Mouse (Mus musculus): ENCODE results near the gene Abcc4. TPM values are rescaled to one million over a fixed set of nuclear protein-coding genes. Genes with fewer than 3 reads are reported as not detected.

Gene Abcc4
- total RNA-seq, 2 experiments from 2014 or later, result 9.5 to 11.0 TPM

GRCm38 (mm10) chr14:118708126-118708525 lies 2.1 kb upstream of the Abcc4 start:
- intact Hi-C loops (cut with DNase I), result loop anchor here (5.0 kb wide), 1 partner anchor 59 kb away; no protein-coding TSS in a partner anchor
- no peak overlapping the region for H3K27ac ChIP-seq
- TF ChIP-seq CTCF (IDR thresholded peaks at IDR 0.05), result no peak
- no peak for DNase-seq (ENCODE audit: extremely low spot score in 1 of 2, low spot score in 2 of 2)
- no peak overlapping the region for H3K4me3 ChIP-seq

- Histone ChIP-seq H3K27ac (no peak overlapping the region), H3K4me3 (no peak overlapping the region; the same call in 1 of the 2 replicates)
- no peak for DNase-seq (ENCODE audit: extremely low spot score in 1 of 2, low spot score in 2 of 2)
- TF ChIP-seq CTCF (IDR thresholded peaks at IDR 0.05), result no peak
- intact Hi-C loops (cut with DNase I), result loop anchor here (5.0 kb wide), 1 partner anchor 60 kb away; no protein-coding TSS in a partner anchor
Observed at GRCm38 (mm10) chr14:118706962-118707361, 943 bp upstream of the Abcc4 start.

- Histone ChIP-seq H3K4me3 (peak overlapping the region; percentile 81), H3K27ac (peak overlapping the region; percentile 84)
- intact Hi-C loops (cut with DNase I), result loop anchor here (2.0 to 5.0 kb wide), 2 partner anchors 43 to 62 kb away; no protein-coding TSS in a partner anchor
- no peak for TF ChIP-seq CTCF (IDR thresholded peaks at IDR 0.05)
- DNase-seq (ENCODE audit: extremely low spot score in 1 of 2, low spot score in 2 of 2), result no peak
Observed at GRCm38 (mm10) chr14:118705465-118705807, 583 bp downstream of the Abcc4 start.

- Histone ChIP-seq H3K27ac (no peak overlapping the region), H3K4me3 (no peak overlapping the region)
- TF ChIP-seq CTCF (IDR thresholded peaks at IDR 0.05), result no peak
- intact Hi-C loops (cut with DNase I), result loop anchor here (5.0 kb wide), 1 partner anchor 86 kb away; no protein-coding TSS in a partner anchor
- DNase-seq (ENCODE audit: extremely low spot score in 1 of 2, low spot score in 2 of 2), result no peak
Observed at GRCm38 (mm10) chr14:118703363-118703762, 2.7 kb downstream of the Abcc4 start.

- no peak overlapping the region for H3K4me3 ChIP-seq
- TF ChIP-seq CTCF (IDR thresholded peaks at IDR 0.05), result peak; percentile 48
- H3K27ac ChIP-seq, result no peak overlapping the region
- DNase-seq (ENCODE audit: extremely low spot score in 1 of 2, low spot score in 2 of 2), result peak in 1 of 2 experiments; percentile 31
- intact Hi-C loops (cut with DNase I), result loop anchor here (5.0 kb wide), 1 partner anchor 85 kb away; no protein-coding TSS in a partner anchor
Observed at GRCm38 (mm10) chr14:118701991-118702608, 3.9 kb downstream of the Abcc4 start.

GRCm38 (mm10) chr14:118700576-118700975 lies 5.4 kb downstream of the Abcc4 start:
- no peak for TF ChIP-seq CTCF (IDR thresholded peaks at IDR 0.05)
- intact Hi-C loops (cut with DNase I), result loop anchor here (5.0 kb wide), 1 partner anchor 83 kb away; no protein-coding TSS in a partner anchor
- H3K27ac ChIP-seq, result no peak overlapping the region
- no peak for DNase-seq (ENCODE audit: extremely low spot score in 1 of 2, low spot score in 2 of 2)
- H3K4me3 ChIP-seq, result no peak overlapping the region

- no peak overlapping the region for H3K4me3 ChIP-seq
- intact Hi-C loops (cut with DNase I), result loop anchor here (5.0 kb wide), 1 partner anchor 83 kb away; no protein-coding TSS in a partner anchor
- H3K27ac ChIP-seq, result no peak overlapping the region
- no peak for TF ChIP-seq CTCF (IDR thresholded peaks at IDR 0.05)
- DNase-seq (ENCODE audit: extremely low spot score in 1 of 2, low spot score in 2 of 2), result no peak
Observed at GRCm38 (mm10) chr14:118699963-118700362, 6.1 kb downstream of the Abcc4 start.

GRCm38 (mm10) chr14:118699508-118699907 lies 6.5 kb downstream of the Abcc4 start:
- intact Hi-C loops (cut with DNase I), result no loop called here
- no peak for TF ChIP-seq CTCF (IDR thresholded peaks at IDR 0.05)
- Histone ChIP-seq H3K4me3 (no peak overlapping the region), H3K27ac (no peak overlapping the region)
- no peak for DNase-seq (ENCODE audit: extremely low spot score in 1 of 2, low spot score in 2 of 2)

- no peak overlapping the region for H3K4me3 ChIP-seq
Observed at GRCm38 (mm10) chr14:118696556-118697289, 9.3 kb downstream of the Abcc4 start.

GRCm38 (mm10) chr14:118695866-118696265 lies 10.2 kb downstream of the Abcc4 start:
- Histone ChIP-seq H3K4me3 (no peak overlapping the region), H3K27ac (no peak overlapping the region)
- TF ChIP-seq CTCF (IDR thresholded peaks at IDR 0.05), result no peak
- intact Hi-C loops (cut with DNase I), result no loop called here
- DNase-seq (ENCODE audit: extremely low spot score in 1 of 2, low spot score in 2 of 2), result no peak

More at GRCm38 (mm10) chr14:118696556-118697289, 9.3 kb downstream of the Abcc4 start:
- TF ChIP-seq CTCF (IDR thresholded peaks at IDR 0.05), result no peak
- DNase-seq (ENCODE audit: extremely low spot score in 1 of 2, low spot score in 2 of 2), result no peak
- intact Hi-C loops (cut with DNase I), result no loop called here
- H3K27ac ChIP-seq, result no peak overlapping the region

GRCm38 (mm10) chr14:118694321-118694720 lies 11.7 kb downstream of the Abcc4 start:
- Histone ChIP-seq H3K27ac (no peak overlapping the region), H3K4me3 (no peak overlapping the region)
- no peak for DNase-seq (ENCODE audit: extremely low spot score in 1 of 2, low spot score in 2 of 2)
- TF ChIP-seq CTCF (IDR thresholded peaks at IDR 0.05), result no peak
- intact Hi-C loops (cut with DNase I), result no loop called here

- Histone ChIP-seq H3K4me3 (no peak overlapping the region), H3K27ac (no peak overlapping the region)
- TF ChIP-seq CTCF (IDR thresholded peaks at IDR 0.05), result no peak
- intact Hi-C loops (cut with DNase I), result no loop called here
- no peak for DNase-seq (ENCODE audit: extremely low spot score in 1 of 2, low spot score in 2 of 2)
Observed at GRCm38 (mm10) chr14:118691910-118692309, 14.1 kb downstream of the Abcc4 start.
